Mouse (Mus musculus) heart, embryonic 15.5 days (tissue): Measurements from ENCODE around the gene Naa16. TPM values are rescaled to one million over a fixed set of nuclear protein-coding genes. Genes with fewer than 3 reads are reported as not detected.

ENCODE experiments used
- ATAC-seq: fragments of 200-750 bp; cut with Nextera tagmentation; replicated peaks from 2 replicates; pipeline ENCODE4 v1.8.0; 2017; ENCODE audit warnings: low read depth, moderate TSS enrichment; ENCODE audit not compliant: insufficient number of reproducible peaks, insufficient read depth, low FRiP score
- H3K27ac ChIP-seq: fragments of 300-500 bp; sonication (generic); 2 replicates; pipeline ENCODE4 v1.5.1; 2015; ENCODE audit warnings: mild to moderate bottlenecking, inconsistent platforms
- H3K27me3 ChIP-seq: fragments of 300-500 bp; sonication (generic); 2 replicates; pipeline ENCODE4 v1.6.1; 2015; ENCODE audit warnings: inconsistent platforms
- H3K36me3 ChIP-seq: fragments of 300-500 bp; sonication (generic); 2 replicates; pipeline ENCODE4 v1.6.1; 2015; ENCODE audit warnings: mild to moderate bottlenecking, inconsistent platforms
- H3K4me1 ChIP-seq: fragments of 300-500 bp; sonication (generic); replicated peaks from 2 replicates; pipeline ENCODE4 v1.6.1; 2015; ENCODE audit warnings: inconsistent platforms
- H3K4me2 ChIP-seq: fragments of 300-500 bp; sonication (generic); 2 replicates; pipeline ENCODE4 v1.6.1; 2015; ENCODE audit warnings: inconsistent platforms, mild to moderate bottlenecking, moderate library complexity
- H3K4me3 ChIP-seq: fragments of 300-500 bp; sonication (generic); 2 replicates; pipeline ENCODE4 v1.5.1; 2015; ENCODE audit warnings: mild to moderate bottlenecking, inconsistent platforms
- H3K9ac ChIP-seq: fragments of 300-500 bp; sonication (generic); 2 replicates; pipeline ENCODE4 v1.6.1; 2015; ENCODE audit warnings: mild to moderate bottlenecking, inconsistent platforms
- H3K9me3 ChIP-seq: fragments of 300-500 bp; sonication (generic); replicated peaks from 2 replicates; pipeline ENCODE4 v1.6.1; 2016; ENCODE audit warnings: inconsistent platforms
- WGBS: fragments of 180-500 bp; shearing (Covaris S2); methylation state at CpG from one replicate; pipeline ENCODE4 v1.1.7; 2015; ENCODE audit warnings: mixed read lengths; 5-methylcytosine and 5-hydroxymethylcytosine counted together
- polyA plus RNA-seq: library from polyadenylated mRNA; unstranded; fragments of >200 nt; fragmentation: Nextera tagmentation; extraction: Ambion mirVana; gene quantifications from 2 replicates; pipeline ENCODE4 v1.2.1, GENCODE M21; 2015

Naa16 gene
- polyA plus RNA-seq, 1 experiment from 2014 or later: 19.3 TPM

GRCm38 (mm10) chr14:79327033-79327432 is 63.5 kb downstream of the Naa16 start:
- Histone ChIP-seq H3K4me3 (no peak overlapping the region), H3K4me2 (no peak overlapping the region), H3K36me3 (no peaks in the 10 kb centered on the region), H3K4me1 (peaks cover 9% of the 10 kb centered on the region), H3K27me3 (no peaks in the 10 kb centered on the region), H3K9ac (no peak overlapping the region), H3K9me3 (no peaks in the 10 kb centered on the region), H3K27ac (no peak overlapping the region)
- ATAC-seq: no peak
- 29% methylated on average over 5 of the region's 5 CpGs for WGBS

GRCm38 (mm10) chr14:79324112-79324840 is 66.3 kb downstream of the Naa16 start:
- ATAC-seq: no peak
- Histone ChIP-seq H3K4me3 (no peak overlapping the region), H3K9me3 (no peaks in the 10 kb centered on the region), H3K4me1 (no peaks in the 10 kb centered on the region), H3K4me2 (no peak overlapping the region), H3K27me3 (no peaks in the 10 kb centered on the region), H3K36me3 (no peaks in the 10 kb centered on the region), H3K9ac (no peak overlapping the region), H3K27ac (no peak overlapping the region)
- WGBS: 77% methylated on average over 10 of the region's 10 CpGs

GRCm38 (mm10) chr14:79321881-79322280 is 68.7 kb downstream of the Naa16 start:
- Histone ChIP-seq H3K9ac (no peak overlapping the region), H3K4me1 (no peaks in the 10 kb centered on the region), H3K9me3 (no peaks in the 10 kb centered on the region), H3K27me3 (no peaks in the 10 kb centered on the region), H3K4me3 (no peak overlapping the region), H3K4me2 (no peak overlapping the region), H3K27ac (no peak overlapping the region), H3K36me3 (no peaks in the 10 kb centered on the region)
- no peak for ATAC-seq
- WGBS: 77% methylated on average over 5 of the region's 5 CpGs

DNA sequence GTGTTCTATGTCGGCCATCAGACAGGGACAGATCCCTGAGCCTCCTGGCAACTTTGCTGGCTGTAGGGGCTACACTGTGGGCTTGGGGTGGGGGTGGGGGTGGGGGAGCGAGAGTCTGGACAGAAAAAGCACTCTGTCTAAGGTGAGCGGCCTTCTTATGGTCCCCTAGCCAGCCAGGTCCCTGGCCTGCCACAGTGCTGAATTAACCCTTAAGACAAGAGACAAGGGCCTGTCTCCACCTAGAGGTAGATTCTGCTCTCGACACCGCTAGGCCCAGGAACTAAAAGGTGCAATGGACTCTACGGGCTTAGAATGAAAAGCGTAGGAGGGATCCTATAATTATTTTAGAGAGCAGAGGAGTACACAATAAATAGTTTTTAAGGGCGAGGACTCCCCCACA is 69.4 kb downstream of the Naa16 start:
- no peaks in the 10 kb centered on the region for H3K9me3 ChIP-seq
- ATAC-seq: no peak; the same call in 1 of the 2 replicates
- H3K4me2 ChIP-seq: no peak overlapping the region
- WGBS: 26% methylated on average over 8 of the region's 8 CpGs
- no peak overlapping the region for H3K27ac ChIP-seq
- no peak overlapping the region for H3K4me3 ChIP-seq
- no peaks in the 10 kb centered on the region for H3K36me3 ChIP-seq
- H3K4me1 ChIP-seq: no peaks in the 10 kb centered on the region
- no peak overlapping the region for H3K9ac ChIP-seq
- no peaks in the 10 kb centered on the region for H3K27me3 ChIP-seq

- H3K4me2 ChIP-seq: no peak overlapping the region
- H3K27ac ChIP-seq: no peak overlapping the region
- no peak overlapping the region for H3K9ac ChIP-seq
- H3K27me3 ChIP-seq: no peaks in the 10 kb centered on the region
- H3K9me3 ChIP-seq: no peaks in the 10 kb centered on the region
- 73% methylated on average over 2 of the region's 2 CpGs for WGBS
- H3K4me1 ChIP-seq: no peaks in the 10 kb centered on the region
- H3K4me3 ChIP-seq: no peak overlapping the region
- H3K36me3 ChIP-seq: no peaks in the 10 kb centered on the region
- ATAC-seq: no peak
Measured at GRCm38 (mm10) chr14:79317602-79318001, 73.0 kb downstream of the Naa16 start.

DNA sequence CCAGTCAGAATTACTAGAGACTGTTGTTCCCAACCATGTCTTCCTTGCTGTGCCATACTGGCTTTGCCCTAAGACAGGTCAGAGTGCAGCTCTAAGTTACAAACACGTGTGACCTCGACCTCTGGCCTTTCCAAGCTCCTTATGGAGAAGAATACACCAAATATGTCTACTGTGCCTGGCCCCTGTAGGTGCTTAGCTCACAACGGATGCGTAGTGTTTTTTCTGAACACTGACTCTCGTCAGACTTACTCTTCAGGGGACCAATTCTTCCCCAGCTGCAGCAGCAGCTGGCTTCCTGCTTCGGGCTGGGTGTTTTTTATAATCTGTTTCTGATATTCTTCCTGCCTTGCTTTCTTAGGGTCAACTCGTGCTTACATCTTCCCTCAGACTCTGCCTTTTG is 74.7 kb downstream of the Naa16 start:
- ATAC-seq: no peak
- Histone ChIP-seq H3K27me3 (no peaks in the 10 kb centered on the region), H3K27ac (no peak overlapping the region), H3K4me3 (no peak overlapping the region), H3K4me1 (no peaks in the 10 kb centered on the region), H3K9me3 (no peaks in the 10 kb centered on the region), H3K36me3 (no peaks in the 10 kb centered on the region), H3K9ac (no peak overlapping the region), H3K4me2 (no peak overlapping the region)
- WGBS: 54% methylated on average over 7 of the region's 7 CpGs

- H3K27me3 ChIP-seq: 0 out of 2 replicates have a peak, but pooled peaks cover 1% of the 10 kb centered on the region
- WGBS: 77% methylated on average over 12 of the region's 12 CpGs
- no peaks in the 10 kb centered on the region for H3K4me1 ChIP-seq
- no peak for ATAC-seq
- H3K4me2 ChIP-seq: no peak overlapping the region
- H3K36me3 ChIP-seq: no peaks in the 10 kb centered on the region
- no peak overlapping the region for H3K4me3 ChIP-seq
- H3K9ac ChIP-seq: no peak overlapping the region
- H3K9me3 ChIP-seq: no peaks in the 10 kb centered on the region
- no peak overlapping the region for H3K27ac ChIP-seq
Measured at GRCm38 (mm10) chr14:79314245-79315010, 76.2 kb downstream of the Naa16 start.

DNA sequence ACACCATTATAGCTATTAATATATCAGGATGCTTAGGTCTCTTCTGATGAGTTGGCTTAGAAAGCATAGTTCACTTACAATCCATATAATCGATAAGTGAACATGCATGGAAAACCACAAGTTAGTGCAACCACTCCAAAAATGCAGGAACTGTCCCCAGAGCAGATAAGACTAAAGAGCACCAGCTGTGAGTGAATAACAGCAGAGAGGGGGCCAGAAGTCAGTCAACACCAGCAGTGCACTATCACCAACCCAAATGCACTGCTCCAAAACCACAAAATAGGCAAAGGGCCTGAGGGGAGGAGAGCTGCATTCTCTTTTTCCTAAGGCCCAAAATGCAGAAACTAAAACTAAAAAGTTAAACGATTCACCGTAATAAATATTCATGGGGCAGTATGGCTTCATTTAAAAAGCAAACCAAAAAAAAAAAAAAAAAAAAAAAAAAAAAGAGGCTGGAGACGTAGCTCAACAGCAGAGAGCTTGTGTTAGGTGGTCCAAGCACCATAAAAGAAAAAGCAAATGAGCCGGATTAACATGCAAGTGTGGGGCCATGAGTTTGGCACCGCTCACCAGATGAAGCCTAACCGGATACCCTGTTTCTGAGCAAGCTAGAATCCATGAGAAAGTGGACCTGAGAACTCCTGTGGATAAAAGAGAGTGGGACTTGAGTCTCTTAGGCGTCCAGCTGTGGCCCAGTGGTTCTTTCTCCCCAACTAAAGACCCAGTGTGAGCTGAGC is 77.0 kb downstream of the Naa16 start:
- H3K4me2 ChIP-seq: no peak overlapping the region
- H3K9ac ChIP-seq: no peak overlapping the region
- no peaks in the 10 kb centered on the region for H3K36me3 ChIP-seq
- no peaks in the 10 kb centered on the region for H3K4me1 ChIP-seq
- H3K9me3 ChIP-seq: no peaks in the 10 kb centered on the region
- H3K27me3 ChIP-seq: 0 out of 2 replicates have a peak, but pooled peaks cover 5% of the 10 kb centered on the region
- H3K4me3 ChIP-seq: no peak overlapping the region
- 65% methylated on average over 8 of the region's 8 CpGs for WGBS
- ATAC-seq: no peak
- H3K27ac ChIP-seq: no peak overlapping the region

GRCm38 (mm10) chr14:79312719-79313118 is 77.9 kb downstream of the Naa16 start:
- Histone ChIP-seq H3K9ac (no peak overlapping the region), H3K27me3 (0 out of 2 replicates have a peak, but pooled peaks cover 5% of the 10 kb centered on the region), H3K4me1 (no peaks in the 10 kb centered on the region; the same call in 1 of the 2 replicates), H3K27ac (no peak overlapping the region), H3K4me2 (no peak overlapping the region), H3K4me3 (no peak overlapping the region), H3K36me3 (no peaks in the 10 kb centered on the region), H3K9me3 (no peaks in the 10 kb centered on the region)
- 69% methylated on average over 4 of the region's 4 CpGs for WGBS
- no peak for ATAC-seq

- no peak for ATAC-seq
- no peaks in the 10 kb centered on the region for H3K9me3 ChIP-seq
- no peak overlapping the region for H3K4me3 ChIP-seq
- no peak overlapping the region for H3K9ac ChIP-seq
- 0 out of 2 replicates have a peak, but pooled peaks cover 5% of the 10 kb centered on the region for H3K27me3 ChIP-seq
- H3K27ac ChIP-seq: no peak overlapping the region
- no peaks in the 10 kb centered on the region; the same call in 1 of the 2 replicates for H3K4me1 ChIP-seq
- no peak overlapping the region for H3K4me2 ChIP-seq
- no peaks in the 10 kb centered on the region for H3K36me3 ChIP-seq
- 38% methylated on average over 4 of the region's 4 CpGs for WGBS
Measured at GRCm38 (mm10) chr14:79311918-79312454, 78.6 kb downstream of the Naa16 start.

- WGBS: 57% methylated on average over 4 of the region's 4 CpGs
- H3K36me3 ChIP-seq: no peaks in the 10 kb centered on the region
- H3K4me1 ChIP-seq: no peaks in the 10 kb centered on the region; the same call in 1 of the 2 replicates
- H3K27me3 ChIP-seq: 0 out of 2 replicates have a peak, but pooled peaks cover 5% of the 10 kb centered on the region
- no peak overlapping the region for H3K9ac ChIP-seq
- H3K4me3 ChIP-seq: no peak overlapping the region
- H3K4me2 ChIP-seq: no peak overlapping the region
- no peak for ATAC-seq
- H3K27ac ChIP-seq: no peak overlapping the region
- no peaks in the 10 kb centered on the region for H3K9me3 ChIP-seq
Measured at GRCm38 (mm10) chr14:79309115-79309514, 81.5 kb downstream of the Naa16 start.
